Mouse (Mus musculus): ENCODE measurements around the gene Dnah7a.
"Not testable (repeated sequence)": the region's sequence is repeated elsewhere in the genome, so short reads cannot be mapped to it uniquely, and the experiment has no call there.

GRCm38 (mm10) chr1:53538356-53538755, 168.2 kb downstream of the Dnah7a start:
- TF ChIP-seq EP300 (optimal IDR thresholded peaks at IDR 0.05); CTCF (IDR thresholded peaks at IDR 0.05; ENCODE audit: low read depth): not testable (repeated sequence)
